Mouse (Mus musculus): ENCODE measurements around the gene 3110082I17Rik.
"Not testable (repeated sequence)": the region's sequence is repeated elsewhere in the genome, so short reads cannot be mapped to it uniquely, and the experiment has no call there.

The 3110082I17Rik gene

GRCm38 (mm10) chr5:139338891-139339290 is 121.4 kb downstream of the 3110082I17Rik start:
- H3K9me3 ChIP-seq (ENCODE audit: low read length): no peaks in the 10 kb centered on the region
- H3K4me3 ChIP-seq (replicated peaks; ENCODE audit: low read length): no peak overlapping the region
- TF ChIP-seq NANOG (IDR thresholded peaks at IDR 0.05; ENCODE audit: borderline replicate concordance, low read length): no peak
- no peak for TF ChIP-seq POU5F1 (IDR thresholded peaks at IDR 0.05; ENCODE audit: borderline replicate concordance, low read length)
- no peak for TF ChIP-seq CTCF (conservative IDR thresholded peaks at IDR 0.05; ENCODE audit: low read length)
- no peaks in the 10 kb centered on the region for H3K27me3 ChIP-seq (ENCODE audit: insufficient read depth, low read length)
- H3K4me1 ChIP-seq (replicated peaks; ENCODE audit: low read depth, low read length): peaks cover 69% of the 10 kb centered on the region
- H3K36me3 ChIP-seq (ENCODE audit: insufficient read depth, low read length): peaks cover 62% of the 10 kb centered on the region

- Histone ChIP-seq H3K4me1 (replicated peaks; ENCODE audit: low read depth, low read length) (peaks cover 69% of the 10 kb centered on the region), H3K36me3 (ENCODE audit: insufficient read depth, low read length) (peaks cover 62% of the 10 kb centered on the region), H3K4me3 (replicated peaks; ENCODE audit: low read length) (peak overlapping the region; percentile 51), H3K27me3 (ENCODE audit: insufficient read depth, low read length) (no peaks in the 10 kb centered on the region), H3K9me3 (ENCODE audit: low read length) (no peaks in the 10 kb centered on the region)
- TF ChIP-seq CTCF (conservative IDR thresholded peaks at IDR 0.05; ENCODE audit: low read length) (no peak), POU5F1 (IDR thresholded peaks at IDR 0.05; ENCODE audit: borderline replicate concordance, low read length) (no peak), NANOG (IDR thresholded peaks at IDR 0.05; ENCODE audit: borderline replicate concordance, low read length) (no peak)
These were observed 121.9 kb downstream of the 3110082I17Rik start for GRCm38 (mm10) chr5:139338403-139338802.

GRCm38 (mm10) chr5:139337826-139338370 is 122.4 kb downstream of the 3110082I17Rik start:
- H3K36me3 ChIP-seq (ENCODE audit: insufficient read depth, low read length): peaks cover 59% of the 10 kb centered on the region
- peaks cover 73% of the 10 kb centered on the region for H3K4me1 ChIP-seq (replicated peaks; ENCODE audit: low read depth, low read length)
- TF ChIP-seq CTCF (conservative IDR thresholded peaks at IDR 0.05; ENCODE audit: low read length) (no peak), POU5F1 (IDR thresholded peaks at IDR 0.05; ENCODE audit: borderline replicate concordance, low read length) (no peak), NANOG (IDR thresholded peaks at IDR 0.05; ENCODE audit: borderline replicate concordance, low read length) (no peak)
- peak overlapping the region; percentile 51 for H3K4me3 ChIP-seq (replicated peaks; ENCODE audit: low read length)
- no peaks in the 10 kb centered on the region for H3K9me3 ChIP-seq (ENCODE audit: low read length)
- no peaks in the 10 kb centered on the region for H3K27me3 ChIP-seq (ENCODE audit: insufficient read depth, low read length)

GRCm38 (mm10) chr5:139335634-139336033 is 124.7 kb downstream of the 3110082I17Rik start:
- no peak overlapping the region for H3K4me3 ChIP-seq (replicated peaks; ENCODE audit: low read length)
- peaks cover 76% of the 10 kb centered on the region for H3K4me1 ChIP-seq (replicated peaks; ENCODE audit: low read depth, low read length)
- H3K9me3 ChIP-seq (ENCODE audit: low read length): no peaks in the 10 kb centered on the region
- H3K27me3 ChIP-seq (ENCODE audit: insufficient read depth, low read length): no peaks in the 10 kb centered on the region
- H3K36me3 ChIP-seq (ENCODE audit: insufficient read depth, low read length): peaks cover 42% of the 10 kb centered on the region
- TF ChIP-seq NANOG (IDR thresholded peaks at IDR 0.05; ENCODE audit: borderline replicate concordance, low read length): no peak
- no peak for TF ChIP-seq CTCF (conservative IDR thresholded peaks at IDR 0.05; ENCODE audit: low read length)
- no peak for TF ChIP-seq POU5F1 (IDR thresholded peaks at IDR 0.05; ENCODE audit: borderline replicate concordance, low read length)

- peaks cover 74% of the 10 kb centered on the region for H3K4me1 ChIP-seq (replicated peaks; ENCODE audit: low read depth, low read length)
- peak; percentile 26 for TF ChIP-seq CTCF (conservative IDR thresholded peaks at IDR 0.05; ENCODE audit: low read length)
- H3K9me3 ChIP-seq (ENCODE audit: low read length); H3K4me3 ChIP-seq (replicated peaks; ENCODE audit: low read length); H3K27me3 ChIP-seq (ENCODE audit: insufficient read depth, low read length): not testable (repeated sequence)
- peaks cover 30% of the 10 kb centered on the region for H3K36me3 ChIP-seq (ENCODE audit: insufficient read depth, low read length)
These were observed 125.9 kb downstream of the 3110082I17Rik start for GRCm38 (mm10) chr5:139334394-139334793.

- Histone ChIP-seq H3K9me3 (ENCODE audit: low read length) (no peaks in the 10 kb centered on the region), H3K4me1 (replicated peaks; ENCODE audit: low read depth, low read length) (peaks cover 67% of the 10 kb centered on the region), H3K36me3 (ENCODE audit: insufficient read depth, low read length) (peaks cover 22% of the 10 kb centered on the region), H3K27me3 (ENCODE audit: insufficient read depth, low read length) (0 out of 2 replicates have a peak, but pooled peaks cover 3% of the 10 kb centered on the region), H3K4me3 (replicated peaks; ENCODE audit: low read length) (no peak overlapping the region)
- TF ChIP-seq NANOG (IDR thresholded peaks at IDR 0.05; ENCODE audit: borderline replicate concordance, low read length) (no peak), CTCF (conservative IDR thresholded peaks at IDR 0.05; ENCODE audit: low read length) (peak; percentile 23), POU5F1 (IDR thresholded peaks at IDR 0.05; ENCODE audit: borderline replicate concordance, low read length) (no peak)
These were observed 126.9 kb downstream of the 3110082I17Rik start for GRCm38 (mm10) chr5:139333301-139334013.

- TF ChIP-seq POU5F1 (IDR thresholded peaks at IDR 0.05; ENCODE audit: borderline replicate concordance, low read length) (no peak), NANOG (IDR thresholded peaks at IDR 0.05; ENCODE audit: borderline replicate concordance, low read length) (no peak), CTCF (conservative IDR thresholded peaks at IDR 0.05; ENCODE audit: low read length) (no peak)
These were observed 127.6 kb downstream of the 3110082I17Rik start for GRCm38 (mm10) chr5:139332590-139333272.

GRCm38 (mm10) chr5:139331742-139332141 is 128.6 kb downstream of the 3110082I17Rik start:
- Histone ChIP-seq H3K27me3 (ENCODE audit: insufficient read depth, low read length) (0 out of 2 replicates have a peak, but pooled peaks cover 3% of the 10 kb centered on the region), H3K36me3 (ENCODE audit: insufficient read depth, low read length) (peaks cover 7% of the 10 kb centered on the region), H3K4me3 (replicated peaks; ENCODE audit: low read length) (no peak overlapping the region), H3K9me3 (ENCODE audit: low read length) (no peaks in the 10 kb centered on the region), H3K4me1 (replicated peaks; ENCODE audit: low read depth, low read length) (peaks cover 65% of the 10 kb centered on the region)
- TF ChIP-seq POU5F1 (IDR thresholded peaks at IDR 0.05; ENCODE audit: borderline replicate concordance, low read length) (no peak), CTCF (conservative IDR thresholded peaks at IDR 0.05; ENCODE audit: low read length) (peak; percentile 100)

More at GRCm38 (mm10) chr5:139332590-139333272, 127.6 kb downstream of the 3110082I17Rik start:
- H3K4me3 ChIP-seq (replicated peaks; ENCODE audit: low read length): no peak overlapping the region
- peaks cover 15% of the 10 kb centered on the region for H3K36me3 ChIP-seq (ENCODE audit: insufficient read depth, low read length)
- peaks cover 62% of the 10 kb centered on the region for H3K4me1 ChIP-seq (replicated peaks; ENCODE audit: low read depth, low read length)
- 0 out of 2 replicates have a peak, but pooled peaks cover 3% of the 10 kb centered on the region for H3K27me3 ChIP-seq (ENCODE audit: insufficient read depth, low read length)
- no peaks in the 10 kb centered on the region for H3K9me3 ChIP-seq (ENCODE audit: low read length)
